Mouse (Mus musculus) thymus, postnatal 14 days (tissue): ENCODE measurements around the gene Aanat.

Source experiments
- DNase-seq: peaks from one replicate; pipeline ENCODE4 v3.0.0; 2021

The Aanat gene

GRCm38 (mm10) chr11:116612554-116612953 is 26.3 kb downstream of the Aanat start:
- DNase-seq = no peak

GRCm38 (mm10) chr11:116613234-116613633 is 27.0 kb downstream of the Aanat start:
- DNase-seq = no peak

GRCm38 (mm10) chr11:116615735-116616437 is 29.7 kb downstream of the Aanat start:
- peak; percentile 42 for DNase-seq

GRCm38 (mm10) chr11:116616438-116617118 is 30.3 kb downstream of the Aanat start:
- no peak for DNase-seq

- no peak for DNase-seq
Measured at GRCm38 (mm10) chr11:116617641-116618040, 31.4 kb downstream of the Aanat start.

- DNase-seq = no peak
Measured at GRCm38 (mm10) chr11:116618666-116619065, 32.4 kb downstream of the Aanat start.

- DNase-seq = no peak
Measured at GRCm38 (mm10) chr11:116619156-116619555, 32.9 kb downstream of the Aanat start.

- no peak for DNase-seq
Measured at GRCm38 (mm10) chr11:116619561-116619960, 33.3 kb downstream of the Aanat start.

GRCm38 (mm10) chr11:116620073-116620472 is 33.8 kb downstream of the Aanat start:
- DNase-seq = no peak

- no peak for DNase-seq
Measured at GRCm38 (mm10) chr11:116620559-116621253, 34.5 kb downstream of the Aanat start.

GRCm38 (mm10) chr11:116621258-116621704 is 35.0 kb downstream of the Aanat start:
- DNase-seq = no peak

GRCm38 (mm10) chr11:116623281-116624124 is 37.3 kb downstream of the Aanat start:
- DNase-seq = peak; percentile 31

GRCm38 (mm10) chr11:116624131-116624832 is 38.0 kb downstream of the Aanat start:
- DNase-seq = peak; percentile 85

- DNase-seq = peak; percentile 70
Measured at GRCm38 (mm10) chr11:116625081-116626000, 39.1 kb downstream of the Aanat start.

GRCm38 (mm10) chr11:116626299-116627071 is 40.3 kb downstream of the Aanat start, which contains the start of gene Rhbdf2:
Rhbdf2 (minus strand) TSS chr11:116627019.
- no peak for DNase-seq

GRCm38 (mm10) chr11:116627072-116628020 is 41.1 kb downstream of the Aanat start:
- DNase-seq = peak; percentile 49

- peak; percentile 85 for DNase-seq
Measured at GRCm38 (mm10) chr11:116628712-116629111, 42.5 kb downstream of the Aanat start.

GRCm38 (mm10) chr11:116629472-116629871 is 43.2 kb downstream of the Aanat start:
- no peak for DNase-seq
